Mouse (Mus musculus) liver, embryonic 13.5 days (tissue): Measurements from ENCODE around the gene Fblim1. TPM values are rescaled to one million over a fixed set of nuclear protein-coding genes. Genes with fewer than 3 reads are reported as not detected.

Experiments
- ATAC-seq: fragments of 200-750 bp; cut with Nextera tagmentation; 2 replicates; pipeline ENCODE4 v1.8.0; 2017; ENCODE audit warnings: low read depth, mild to moderate bottlenecking, moderate number of reproducible peaks, moderate library complexity
- DNase-seq: peaks from one replicate; pipeline ENCODE4 v3.0.0; 2022
- H3K27ac ChIP-seq: fragments of 300-500 bp; sonication (generic); 2 replicates; pipeline ENCODE4 v1.5.1; 2015; ENCODE audit warnings: moderate library complexity, mild to moderate bottlenecking, inconsistent platforms
- H3K27me3 ChIP-seq: fragments of 300-500 bp; sonication (generic); 2 replicates; pipeline ENCODE4 v1.6.1; 2015; ENCODE audit warnings: mild to moderate bottlenecking, inconsistent platforms
- H3K36me3 ChIP-seq: fragments of 300-500 bp; sonication (generic); 2 replicates; pipeline ENCODE4 v1.6.1; 2015; ENCODE audit warnings: mild to moderate bottlenecking, inconsistent platforms
- H3K4me1 ChIP-seq: fragments of 300-500 bp; sonication (generic); replicated peaks from 2 replicates; pipeline ENCODE4 v1.6.1; 2015; ENCODE audit warnings: inconsistent platforms
- H3K4me2 ChIP-seq: fragments of 300-500 bp; sonication (generic); 2 replicates; pipeline ENCODE4 v1.6.1; 2015; ENCODE audit warnings: inconsistent platforms, mild to moderate bottlenecking, moderate library complexity
- H3K4me3 ChIP-seq: fragments of 300-500 bp; sonication (generic); replicated peaks from 2 replicates; pipeline ENCODE4 v1.5.1; 2015; ENCODE audit warnings: mild to moderate bottlenecking, inconsistent platforms
- H3K9ac ChIP-seq: fragments of 300-500 bp; sonication (generic); 2 replicates; pipeline ENCODE4 v1.6.1; 2015; ENCODE audit warnings: mild to moderate bottlenecking, inconsistent platforms
- H3K9me3 ChIP-seq: fragments of 300-500 bp; sonication (generic); replicated peaks from 2 replicates; pipeline ENCODE4 v1.6.1; 2016; ENCODE audit warnings: inconsistent platforms
- WGBS: fragments of 180-500 bp; shearing (Covaris S2); methylation state at CpG from one replicate; pipeline ENCODE4 v1.1.7; 2015; ENCODE audit not compliant: insufficient replicate concordance; 5-methylcytosine and 5-hydroxymethylcytosine counted together
- polyA plus RNA-seq: library from polyadenylated mRNA; unstranded; fragments of >200 nt; fragmentation: Nextera tagmentation; extraction: Ambion mirVana; gene quantifications from 2 replicates; pipeline ENCODE4 v1.2.1, GENCODE M21; 2015

Gene Fblim1
- polyA plus RNA-seq, 1 experiment from 2014 or later = 1.9 TPM

DNA sequence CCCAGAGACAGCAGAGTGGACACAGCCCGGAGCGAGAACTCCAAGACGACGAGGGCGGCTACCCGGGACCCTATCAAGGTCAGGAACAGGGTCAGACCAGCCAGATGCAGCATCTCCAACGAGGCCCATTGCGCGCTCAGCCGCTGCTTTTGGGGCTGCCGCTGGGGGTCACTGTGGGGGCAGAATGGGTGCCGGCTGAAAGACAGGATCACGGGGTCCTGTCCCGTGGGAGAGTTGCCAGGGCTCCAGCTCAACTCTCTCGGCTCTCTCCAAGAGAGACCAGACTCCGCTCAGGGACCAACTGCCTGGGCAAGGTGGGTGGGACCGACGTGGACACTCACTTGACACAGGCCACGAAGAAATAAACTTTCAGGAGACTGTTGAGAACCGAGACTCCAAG, 11.4 kb upstream of the Fblim1 start:
- H3K4me3 ChIP-seq = peak overlapping the region; percentile 55
- 3% methylated on average over 20 of the region's 20 CpGs for WGBS
- H3K9ac ChIP-seq = peak overlapping the region; percentile 51
- DNase-seq (peak; percentile 24), ATAC-seq (peak; percentile 17; the same call in 1 of the 2 replicates)
- H3K4me1 ChIP-seq = peaks cover 16% of the 10 kb centered on the region
- no peaks in the 10 kb centered on the region for H3K9me3 ChIP-seq
- peak overlapping the region; percentile 70 for H3K4me2 ChIP-seq
- H3K36me3 ChIP-seq = no peaks in the 10 kb centered on the region
- no peak overlapping the region for H3K27ac ChIP-seq
- peaks cover 7% of the 10 kb centered on the region; the same call in 1 of the 2 replicates for H3K27me3 ChIP-seq

DNA sequence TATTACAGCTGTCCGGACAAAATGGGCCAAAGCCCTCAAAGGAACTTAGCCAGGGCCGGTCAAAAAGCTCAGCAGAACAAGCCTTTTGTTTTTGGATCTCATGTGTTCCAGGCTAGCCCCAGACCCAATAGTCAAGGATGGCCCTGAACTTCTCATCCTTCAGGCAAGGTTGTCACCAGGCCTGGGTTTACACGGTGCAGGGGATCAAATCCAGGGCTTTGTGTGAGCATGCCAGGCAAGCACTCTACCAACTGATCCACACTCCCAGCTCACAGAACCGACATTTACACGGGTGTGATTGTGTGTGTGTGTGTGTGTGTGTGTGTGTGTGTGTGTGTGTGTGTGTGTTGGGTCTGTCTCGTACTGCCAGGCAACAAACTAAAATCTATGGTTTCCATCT, 10.9 kb upstream of the Fblim1 start:
- DNase-seq (no peak), ATAC-seq (no peak)
- peak overlapping the region; percentile 70 for H3K4me2 ChIP-seq
- H3K9ac ChIP-seq = no peak overlapping the region
- peaks cover 16% of the 10 kb centered on the region for H3K4me1 ChIP-seq
- H3K36me3 ChIP-seq = no peaks in the 10 kb centered on the region
- H3K4me3 ChIP-seq = no peak overlapping the region
- no peaks in the 10 kb centered on the region for H3K9me3 ChIP-seq
- no peak overlapping the region for H3K27ac ChIP-seq
- 56% methylated on average over 6 of the region's 6 CpGs for WGBS
- peaks cover 7% of the 10 kb centered on the region; the same call in 1 of the 2 replicates for H3K27me3 ChIP-seq

DNA sequence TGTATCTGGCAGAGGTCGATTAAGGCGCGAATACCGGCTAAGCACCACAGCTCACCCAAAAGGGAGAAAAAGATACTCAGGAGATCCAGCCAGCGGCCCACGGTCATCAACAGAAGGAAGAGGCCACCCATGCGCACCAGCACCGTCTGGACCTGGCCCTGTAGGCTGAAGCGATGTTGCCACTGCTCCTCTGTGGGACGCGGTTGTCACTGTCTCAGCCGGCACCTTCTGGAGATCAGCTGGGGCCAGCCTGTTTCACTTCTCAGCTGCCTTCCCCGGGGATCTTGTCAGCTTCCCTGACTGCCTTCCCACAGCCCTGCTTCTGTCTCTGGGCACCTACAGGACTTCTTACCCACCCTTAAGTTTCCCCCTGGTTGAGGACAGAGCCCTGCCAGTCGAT, 9.1 kb upstream of the Fblim1 start:
- Histone ChIP-seq H3K36me3 (no peaks in the 10 kb centered on the region), H3K4me1 (peaks cover 16% of the 10 kb centered on the region), H3K4me3 (no peak overlapping the region), H3K27me3 (peaks cover 7% of the 10 kb centered on the region; the same call in 1 of the 2 replicates), H3K9ac (no peak overlapping the region), H3K4me2 (no peak overlapping the region), H3K27ac (no peak overlapping the region), H3K9me3 (no peaks in the 10 kb centered on the region)
- WGBS = 76% methylated on average over 14 of the region's 14 CpGs
- DNase-seq (no peak), ATAC-seq (no peak)

DNA sequence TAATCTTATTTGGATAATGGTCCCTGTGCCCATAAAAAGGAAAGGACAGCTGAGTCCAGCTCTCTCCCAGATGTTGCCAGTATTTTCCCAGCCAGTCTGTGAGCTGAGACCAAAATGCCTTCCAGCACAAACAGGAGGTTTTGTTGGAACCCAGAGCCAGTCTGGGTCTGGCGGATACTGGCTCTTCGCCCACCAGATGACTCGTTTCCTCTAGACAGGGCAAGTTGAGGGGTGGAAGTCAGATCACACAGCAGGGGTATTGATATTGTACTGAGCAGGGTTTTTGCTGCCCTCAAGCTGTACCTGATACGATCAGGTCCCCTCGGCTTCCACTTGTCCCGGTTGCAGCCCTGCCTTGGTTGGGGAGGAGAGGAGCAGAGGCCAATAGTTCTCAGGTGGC, 3.6 kb upstream of the Fblim1 start:
- 58% methylated on average over 6 of the region's 6 CpGs for WGBS
- Histone ChIP-seq H3K9ac (no peak overlapping the region), H3K4me3 (no peak overlapping the region)

DNA sequence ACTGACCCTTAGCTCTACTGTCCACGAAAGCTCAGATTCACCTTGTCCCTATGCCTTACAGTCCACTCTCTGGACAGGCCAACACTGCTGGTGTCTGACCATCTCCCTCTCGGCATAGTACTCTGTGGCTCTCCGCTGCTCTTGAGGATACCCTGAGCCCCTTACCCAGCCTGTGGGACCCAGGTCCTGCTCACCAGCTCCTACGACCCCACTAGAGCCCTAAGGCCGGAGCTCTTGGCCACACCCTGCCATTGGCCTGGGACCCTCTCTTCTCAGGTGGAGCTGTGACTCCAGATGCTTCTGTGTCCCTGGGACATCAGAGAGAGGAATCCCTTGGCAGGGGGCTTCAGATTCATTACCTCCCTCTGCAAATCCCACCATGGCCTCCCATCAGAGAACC, 475 bp downstream of the Fblim1 start:
- Histone ChIP-seq H3K27me3 (peaks cover 17% of the 10 kb centered on the region), H3K4me1 (0 out of 2 replicates have a peak, but pooled peaks cover 4% of the 10 kb centered on the region), H3K9me3 (no peaks in the 10 kb centered on the region), H3K4me2 (no peak overlapping the region), H3K9ac (no peak overlapping the region), H3K4me3 (no peak overlapping the region), H3K27ac (no peak overlapping the region), H3K36me3 (no peaks in the 10 kb centered on the region)
- 73% methylated on average over 5 of the region's 5 CpGs for WGBS
- ATAC-seq (no peak), DNase-seq (no peak)

More for the DNA sequence above, 3.6 kb upstream of the Fblim1 start:
- DNase-seq (no peak), ATAC-seq (no peak)
- no peaks in the 10 kb centered on the region for H3K27me3 ChIP-seq
- H3K4me1 ChIP-seq = no peaks in the 10 kb centered on the region
- no peaks in the 10 kb centered on the region for H3K9me3 ChIP-seq
- no peaks in the 10 kb centered on the region for H3K36me3 ChIP-seq
- H3K4me2 ChIP-seq = no peak overlapping the region
- no peak overlapping the region for H3K27ac ChIP-seq

DNA sequence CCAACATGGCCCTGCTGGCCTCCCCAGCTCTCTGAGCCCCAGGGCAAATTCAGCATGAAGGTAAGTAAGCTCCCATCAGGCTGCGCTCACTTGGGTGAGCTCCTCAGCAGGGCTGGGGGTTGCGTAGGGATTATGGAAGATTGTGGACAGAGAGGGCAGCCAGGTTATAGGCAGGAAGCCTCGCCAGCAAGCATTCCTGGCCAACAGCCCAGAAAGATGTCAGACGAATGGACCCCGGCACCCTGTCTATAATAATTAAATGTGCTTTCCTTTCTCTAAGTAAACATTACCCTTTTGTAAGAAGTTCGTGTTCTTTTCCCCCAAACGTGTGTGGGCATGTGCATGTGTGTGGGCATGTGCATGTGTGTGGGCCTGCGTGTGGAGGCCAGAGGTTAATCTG, 1.4 kb downstream of the Fblim1 start:
- Histone ChIP-seq H3K4me3 (no peak overlapping the region), H3K36me3 (no peaks in the 10 kb centered on the region), H3K9ac (no peak overlapping the region), H3K27me3 (peaks cover 26% of the 10 kb centered on the region), H3K9me3 (no peaks in the 10 kb centered on the region), H3K4me2 (no peak overlapping the region), H3K4me1 (peaks cover 7% of the 10 kb centered on the region; the same call in 1 of the 2 replicates), H3K27ac (no peak overlapping the region)
- ATAC-seq (no peak), DNase-seq (no peak)
- 68% methylated on average over 8 of the region's 8 CpGs for WGBS

DNA sequence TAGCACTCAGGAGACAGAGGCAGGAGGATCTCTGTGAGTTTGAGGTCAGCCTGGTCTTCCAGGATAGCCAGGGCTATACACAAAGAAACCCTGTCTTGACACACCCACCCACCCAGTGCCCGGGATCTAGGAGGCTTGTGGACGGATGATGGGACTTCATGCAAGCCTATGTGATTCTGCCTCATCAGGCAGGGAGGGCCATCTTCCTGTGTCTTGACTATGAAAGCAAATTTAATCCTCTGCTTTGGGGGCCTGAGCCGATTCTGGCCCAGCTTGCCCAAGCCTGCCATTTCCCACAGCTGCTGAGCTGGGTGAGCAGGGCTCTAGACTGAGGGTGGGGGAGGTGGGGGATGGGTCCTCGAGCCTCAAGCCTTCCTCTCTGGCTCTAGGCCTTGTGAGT, 2.0 kb downstream of the Fblim1 start:
- DNase-seq (no peak), ATAC-seq (no peak)
- WGBS = 49% methylated on average over 4 of the region's 4 CpGs
- H3K4me2 ChIP-seq = no peak overlapping the region
- peaks cover 11% of the 10 kb centered on the region for H3K4me1 ChIP-seq
- no peak overlapping the region for H3K4me3 ChIP-seq
- H3K27me3 ChIP-seq = peaks cover 32% of the 10 kb centered on the region
- H3K9me3 ChIP-seq = no peaks in the 10 kb centered on the region
- no peak overlapping the region for H3K27ac ChIP-seq
- no peak overlapping the region for H3K9ac ChIP-seq
- no peaks in the 10 kb centered on the region for H3K36me3 ChIP-seq

DNA sequence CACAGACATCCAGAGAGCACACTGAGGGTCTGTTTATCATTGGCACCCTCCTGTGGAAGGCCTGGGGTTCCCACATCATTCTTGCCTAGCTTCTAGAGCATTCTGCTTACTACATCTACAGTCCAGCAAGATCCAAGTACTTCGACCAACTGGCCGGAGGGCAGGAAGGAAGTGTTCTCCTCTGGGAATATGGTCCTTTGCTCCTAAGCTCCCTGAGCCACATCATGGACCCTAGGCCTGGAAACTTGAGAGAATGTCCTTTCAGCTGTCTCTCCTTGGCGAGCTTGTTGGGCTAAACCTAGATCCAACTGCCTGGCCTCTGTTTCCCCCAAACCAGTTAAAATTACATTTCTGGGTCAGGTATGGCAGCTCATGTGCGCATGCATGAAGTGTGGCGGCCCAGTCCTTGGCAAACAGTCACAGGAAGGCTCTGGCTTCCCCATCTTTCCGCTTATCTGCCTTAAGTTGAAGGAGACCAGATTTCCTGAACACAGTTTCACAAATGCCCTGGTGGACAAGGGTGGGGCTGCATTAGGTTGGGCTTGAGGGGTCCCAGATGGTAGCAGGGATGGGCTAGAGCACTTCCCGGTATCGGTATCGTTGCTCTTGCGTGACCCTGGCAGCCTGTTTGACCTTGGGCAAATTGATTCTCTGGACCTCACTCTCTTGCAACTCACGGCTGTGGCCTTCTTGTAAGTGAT, 3.2 kb downstream of the Fblim1 start:
- ATAC-seq = no peak
- no peaks in the 10 kb centered on the region for H3K36me3 ChIP-seq
- peaks cover 44% of the 10 kb centered on the region for H3K27me3 ChIP-seq
- peaks cover 18% of the 10 kb centered on the region for H3K4me1 ChIP-seq
- no peak overlapping the region for H3K9ac ChIP-seq
- no peak overlapping the region for H3K27ac ChIP-seq
- DNase-seq = no peak
- no peak overlapping the region for H3K4me2 ChIP-seq
- H3K9me3 ChIP-seq = no peaks in the 10 kb centered on the region
- H3K4me3 ChIP-seq = no peak overlapping the region
- WGBS = 53% methylated on average over 11 of the region's 11 CpGs

DNA sequence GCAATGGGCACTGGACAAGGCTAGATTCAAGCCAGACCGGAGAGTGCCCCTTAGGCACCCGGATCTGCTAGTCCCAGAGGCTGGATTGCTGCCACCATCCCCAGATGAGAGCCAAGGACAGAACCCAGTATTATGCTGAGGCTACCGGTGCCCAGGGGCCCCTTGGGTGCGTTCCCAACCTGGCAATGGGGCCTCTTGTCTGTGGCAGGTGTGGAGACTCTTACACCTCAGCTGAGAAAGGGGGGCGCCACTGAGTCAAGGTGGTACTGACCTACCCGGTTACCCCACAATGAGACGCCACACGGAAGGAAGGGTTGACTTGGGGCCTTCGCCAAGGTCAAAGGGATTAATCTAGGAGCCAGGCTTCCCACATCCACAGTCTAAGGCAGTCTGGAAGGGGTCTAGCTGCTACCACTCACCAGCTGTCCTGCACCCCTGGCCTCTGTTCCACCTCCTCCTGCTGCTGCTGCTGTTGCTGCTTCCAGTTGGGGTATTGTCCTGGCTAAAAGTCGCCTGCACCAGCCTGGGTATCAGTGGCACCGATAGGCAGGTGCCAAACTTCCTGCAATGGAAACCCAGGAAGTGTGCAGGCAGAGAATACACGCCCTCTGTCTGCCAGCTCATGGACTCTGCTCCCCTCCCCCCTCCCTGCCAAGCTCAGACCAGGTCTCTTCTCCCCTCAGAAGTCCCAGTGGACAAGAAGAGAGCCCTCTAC, 4.6 kb downstream of the Fblim1 start:
- Histone ChIP-seq H3K27ac (no peak overlapping the region), H3K4me2 (no peak overlapping the region)
- WGBS = 62% methylated on average over 12 of the region's 12 CpGs

DNA sequence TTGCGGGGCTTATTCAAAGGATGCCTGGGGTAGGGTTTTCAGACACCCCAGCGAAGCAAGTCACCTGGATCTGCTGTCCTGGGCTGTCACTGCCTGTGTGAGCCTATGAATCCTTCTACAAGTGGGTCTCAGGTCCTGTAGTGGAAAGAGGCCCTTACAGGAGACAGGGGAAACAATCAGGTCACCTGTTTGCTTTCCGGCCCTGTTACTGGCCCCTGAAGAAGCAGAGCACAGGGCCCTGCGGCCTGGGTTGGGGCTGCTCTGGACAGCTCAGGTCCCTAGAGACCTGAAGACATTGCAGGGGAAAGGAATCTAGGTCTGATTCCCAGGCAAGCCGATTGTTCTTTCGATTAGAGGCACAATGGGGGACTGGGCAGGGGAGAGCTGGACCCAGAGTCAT, 5.5 kb downstream of the Fblim1 start:
- ATAC-seq = peak; percentile 13; the same call in 1 of the 2 replicates
- H3K27ac ChIP-seq = no peak overlapping the region
- no peak overlapping the region for H3K4me3 ChIP-seq
- H3K9me3 ChIP-seq = no peaks in the 10 kb centered on the region
- WGBS = 40% methylated on average over 6 of the region's 6 CpGs
- H3K36me3 ChIP-seq = no peaks in the 10 kb centered on the region
- H3K27me3 ChIP-seq = peaks cover 64% of the 10 kb centered on the region
- DNase-seq = no peak
- H3K9ac ChIP-seq = no peak overlapping the region
- peaks cover 18% of the 10 kb centered on the region for H3K4me1 ChIP-seq
- no peak overlapping the region for H3K4me2 ChIP-seq

More for the DNA sequence above, 4.6 kb downstream of the Fblim1 start:
- Histone ChIP-seq H3K4me1 (peaks cover 18% of the 10 kb centered on the region), H3K36me3 (no peaks in the 10 kb centered on the region), H3K4me3 (no peak overlapping the region), H3K9ac (no peak overlapping the region), H3K27me3 (peaks cover 57% of the 10 kb centered on the region), H3K9me3 (no peaks in the 10 kb centered on the region)
- DNase-seq (no peak), ATAC-seq (no peak)

DNA sequence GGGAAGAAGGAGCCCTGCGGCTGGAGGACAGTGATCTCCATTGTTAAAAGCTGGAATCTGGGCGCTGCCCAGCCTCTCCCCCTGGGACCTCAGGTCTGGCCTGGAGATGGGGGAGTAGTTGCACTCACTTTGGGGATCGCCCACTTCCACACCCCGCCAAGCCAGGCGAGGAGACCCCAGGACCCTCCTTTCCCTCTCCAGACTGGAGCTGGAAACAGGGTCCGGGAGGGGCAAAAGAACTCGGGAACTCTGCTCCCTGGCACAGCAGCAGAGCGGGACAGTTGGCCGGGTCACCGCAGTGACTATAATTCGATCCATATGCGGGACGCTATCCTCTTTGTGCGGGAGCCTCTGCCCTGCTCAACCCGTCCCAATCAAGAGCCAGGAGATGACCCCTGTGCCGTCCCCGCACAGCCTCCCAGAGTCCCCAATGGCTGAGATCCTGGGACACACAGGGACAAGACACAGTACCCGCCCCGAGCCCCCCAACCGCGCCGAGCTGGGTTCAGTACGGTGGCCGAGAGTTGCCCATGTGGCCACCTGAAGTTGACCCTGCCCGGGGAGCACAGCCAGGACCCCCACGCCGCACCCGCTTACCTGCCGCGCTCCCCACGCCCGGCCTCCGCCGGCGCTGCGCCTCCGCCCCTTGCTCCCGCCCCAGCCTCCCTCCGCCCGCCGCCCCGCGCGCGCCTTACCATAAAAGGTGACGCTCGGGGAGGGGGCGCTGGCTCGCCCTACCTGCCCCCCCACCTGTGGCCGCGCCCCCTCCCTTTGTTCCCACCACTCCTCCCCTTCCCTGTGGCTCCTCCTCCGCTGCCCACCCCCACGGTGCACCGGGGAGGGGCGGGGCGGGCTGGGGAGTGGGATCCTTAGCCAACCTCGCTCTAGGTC, 6.4 kb downstream of the Fblim1 start:
- Histone ChIP-seq H3K4me3 (peak overlapping the region; percentile 49), H3K9me3 (no peaks in the 10 kb centered on the region), H3K9ac (peak overlapping the region; percentile 41), H3K4me2 (peak overlapping the region; percentile 63), H3K27me3 (peaks cover 64% of the 10 kb centered on the region), H3K4me1 (peaks cover 18% of the 10 kb centered on the region), H3K36me3 (no peaks in the 10 kb centered on the region), H3K27ac (no peak overlapping the region)
- DNase-seq = no peak
- ATAC-seq = no peak
- 2% methylated on average over 54 of the region's 57 CpGs for WGBS
